15 mouse cellular contexts compared by ENCODE assay signal in genomic region chr3:105693327-105694080, GRCm38 (mm10). TPM values are rescaled to one million over a fixed set of nuclear protein-coding genes. Genes with fewer than 3 reads are reported as not detected.
DNase-seq lines count a peak whose midpoint lies in the region; ATAC-seq lines count a peak whose summit lies in the region.
"Had no signal": no experiment of that assay in that cellular context is flagged by ENCODE, and none has a peak within 500 bp of the region (broad histone marks: within the 10 kb centered on the region; RNA-seq: fewer than 3 reads in every experiment).

No protein-coding gene starts in this region.

- 78% methylated on average over 14 of the region's 14 CpGs for WGBS in forebrain, embryonic 16.5 days
- 81% methylated on average over 14 of the region's 14 CpGs for WGBS in neural tube, embryonic 15.5 days

- no peak overlapping the region for H3K27ac ChIP-seq in forebrain, embryonic 16.5 days (ENCODE audit: low read length)
- H3K27ac ChIP-seq in neural tube, embryonic 15.5 days (replicated peaks) = no peak overlapping the region
- H3K27ac ChIP-seq: midbrain, embryonic 13.5 days had no signal

- no peaks in the 10 kb centered on the region for H3K27me3 ChIP-seq in forebrain, embryonic 16.5 days (replicated peaks; ENCODE audit: control insufficient read depth, insufficient read depth, low read length)
- H3K27me3 ChIP-seq in neural tube, embryonic 15.5 days (replicated peaks) = 0 out of 2 replicates have a peak, but pooled peaks cover 8% of the 10 kb centered on the region

- ATAC-seq in forebrain, embryonic 16.5 days = no peak
- no peak for ATAC-seq in neural tube, embryonic 15.5 days (ENCODE audit: low FRiP score)
- ATAC-seq: midbrain, embryonic 13.5 days had no signal

- DNase-seq in cerebellum, adult 9-10 months = peak; percentile 36
- DNase-seq in cerebellum, postnatal 10 days = no peak
- peak; percentile 95 for DNase-seq in right cerebral cortex, adult 18-20 months
- DNase-seq in right cerebral cortex, postnatal 4 days = no peak
- DNase-seq in left cerebral cortex, postnatal 36 days (ENCODE audit: low spot score in 2 of 2) = peak; percentile 86 to 90
- no peak for DNase-seq in T-cell, adult 2 months (ENCODE audit: low spot score)
- DNase-seq: cerebellum, adult 11-12 months; embryo, embryonic 11 days; heart, postnatal 10 days; lung, postnatal 4 days; thymus, adult 18-20 months had no signal

- no peaks in the 10 kb centered on the region for H3K9me3 ChIP-seq in forebrain, embryonic 16.5 days (ENCODE audit: control insufficient read depth, low read length)
- no peaks in the 10 kb centered on the region for H3K9me3 ChIP-seq in neural tube, embryonic 15.5 days (replicated peaks)
- H3K9me3 ChIP-seq: midbrain, embryonic 13.5 days had no signal

- H3K36me3 ChIP-seq in forebrain, embryonic 16.5 days (ENCODE audit: control insufficient read depth, insufficient read depth) = no peaks in the 10 kb centered on the region
- no peaks in the 10 kb centered on the region for H3K36me3 ChIP-seq in neural tube, embryonic 15.5 days
- H3K36me3 ChIP-seq: midbrain, embryonic 13.5 days had no signal

- no peak overlapping the region for H3K9ac ChIP-seq in forebrain, embryonic 16.5 days (replicated peaks; ENCODE audit: low read depth, low read length)
- H3K9ac ChIP-seq in neural tube, embryonic 15.5 days (replicated peaks) = no peak overlapping the region
- H3K9ac ChIP-seq: midbrain, embryonic 13.5 days had no signal

- no peak overlapping the region for H3K4me2 ChIP-seq in forebrain, embryonic 16.5 days (ENCODE audit: low read length)
- no peak overlapping the region for H3K4me2 ChIP-seq in neural tube, embryonic 15.5 days
- H3K4me2 ChIP-seq: midbrain, embryonic 13.5 days had no signal

- intact Hi-C loops in left cerebral cortex, postnatal 36 days (cut with DNase I) = loop anchor here (1.0 kb wide), 1 partner anchor 12 kb away; no protein-coding TSS in a partner anchor

- no peak overlapping the region for H3K4me3 ChIP-seq in forebrain, embryonic 16.5 days (replicated peaks; ENCODE audit: low read length)
- no peak overlapping the region for H3K4me3 ChIP-seq in neural tube, embryonic 15.5 days (replicated peaks)
- H3K4me3 ChIP-seq: midbrain, embryonic 13.5 days had no signal

- H3K4me1 ChIP-seq in forebrain, embryonic 16.5 days (replicated peaks; ENCODE audit: control insufficient read depth, insufficient read depth, low read length) = peaks cover 17% of the 10 kb centered on the region
- peaks cover 19% of the 10 kb centered on the region for H3K4me1 ChIP-seq in neural tube, embryonic 15.5 days

RNA-seq across cellular contexts. Expression of gene Ddx20, which starts 6.1 kb away (rescaled TPM):
- 10 to 100 TPM; 11.1 to 11.3 TPM for total RNA-seq in left cerebral cortex, postnatal 36 days (2021)
- 31.6 and 35.3 TPM in 2 replicates for polyA plus RNA-seq in forebrain, embryonic 16.5 days (2015; fragmentation: Nextera tagmentation; extraction: Ambion mirVana)
- 22.0 and 24.1 TPM in 2 replicates for polyA plus RNA-seq in neural tube, embryonic 15.5 days (2015; fragmentation: Nextera tagmentation; extraction: Ambion mirVana)

RNA-seq across cellular contexts. Expression of gene Inka2, which starts 10.9 kb away (rescaled TPM):
- 100 to 1,000 TPM in 1 of 2 experiments, 10 to 100 TPM in 1; 95.7 to 106 TPM for total RNA-seq in left cerebral cortex, postnatal 36 days (2021)
- 3.2 and 3.9 TPM in 2 replicates for polyA plus RNA-seq in forebrain, embryonic 16.5 days (2015; fragmentation: Nextera tagmentation; extraction: Ambion mirVana)
- 7.3 and 9.2 TPM in 2 replicates for polyA plus RNA-seq in neural tube, embryonic 15.5 days (2015; fragmentation: Nextera tagmentation; extraction: Ambion mirVana)
- total RNA-seq: granulocyte monocyte progenitor cell, adult 5-6 weeks had no signal

Comparison
In these comparisons a context has a peak if more than half of its experiments do, and no peak if none do; other contexts are left out.
1. DNase-seq: peak in cerebellum, adult 9-10 months (single experiment), right cerebral cortex, adult 18-20 months (single experiment) and left cerebral cortex, postnatal 36 days (2 of 2); none in cerebellum, postnatal 10 days (0 of 2), right cerebral cortex, postnatal 4 days (single experiment) and T-cell, adult 2 months (single experiment).